Mouse (Mus musculus): ENCODE results near the gene Pde4c. TPM values are rescaled to one million over a fixed set of nuclear protein-coding genes. Genes with fewer than 3 reads are reported as not detected.

Gene Pde4c
- polyA plus RNA-seq, 2 experiments, result 0.38 TPM; not detected in 1

DNA sequence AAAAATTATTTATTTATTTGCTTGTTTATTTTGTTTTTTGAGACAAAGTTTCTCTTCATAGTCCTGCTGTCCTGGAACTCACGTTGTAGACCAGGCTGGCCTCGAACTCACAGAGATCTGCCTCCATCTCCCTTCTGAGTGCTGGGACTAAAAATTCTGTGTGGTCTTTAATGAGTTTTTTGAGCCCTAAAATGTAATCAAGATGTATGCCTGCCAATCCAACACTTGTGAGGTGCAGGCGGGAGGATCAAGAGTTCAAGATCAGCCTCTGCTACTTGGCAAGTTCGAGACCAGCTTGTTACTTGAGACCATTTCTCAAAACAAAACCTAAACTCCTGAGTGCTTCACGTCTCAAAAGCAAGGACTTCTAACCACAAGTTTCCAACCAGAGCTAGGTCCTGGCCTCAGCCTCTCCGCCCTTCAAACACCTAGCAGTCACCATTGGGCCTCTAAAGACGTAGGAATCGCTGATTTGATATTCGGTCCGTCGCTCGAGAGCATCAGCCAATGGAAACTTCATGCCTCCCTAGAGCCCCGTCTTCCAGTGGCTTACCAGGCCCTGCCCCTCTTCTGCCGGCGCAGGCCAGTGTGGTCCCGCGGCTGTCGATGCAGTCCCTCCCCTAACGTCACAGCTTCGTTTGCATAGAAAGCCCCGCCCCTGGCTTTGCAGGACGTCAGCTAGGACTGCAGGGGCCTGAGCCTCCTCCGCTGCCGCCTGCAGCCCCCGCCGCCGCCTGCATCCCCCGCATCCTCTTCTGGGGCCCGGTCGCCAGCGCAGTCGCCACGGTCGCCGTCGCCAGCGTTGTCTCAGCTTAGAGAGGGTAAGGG lies 30.7 kb downstream of the Pde4c start, which contains the start of gene Rab3a:
Rab3a (plus strand) TSS at position 637 of the 828 bp plus-strand sequence.
- Histone ChIP-seq H3K27ac (replicated peaks; ENCODE audit: low read depth, low read length) (peak within 1 kb of the TSS; percentile 72), H3K9ac (ENCODE audit: low read depth, low read length, severe bottlenecking) (peak within 1 kb of the TSS; percentile 81), H3K9me3 (ENCODE audit: control insufficient read depth, low read length) (no peaks in the 10 kb centered on the region), H3K4me1 (ENCODE audit: control insufficient read depth, insufficient read depth, low read length) (peaks cover 18% of the 10 kb centered on the region), H3K27me3 (ENCODE audit: control insufficient read depth, insufficient read depth, low read length) (no peaks in the 10 kb centered on the region), H3K36me3 (ENCODE audit: control insufficient read depth, insufficient read depth, low read length) (peaks cover 23% of the 10 kb centered on the region), H3K4me2 (replicated peaks; ENCODE audit: low read depth, low read length, severe bottlenecking) (peak within 1 kb of the TSS; percentile 96), H3K4me3 (replicated peaks; ENCODE audit: low read length) (peak within 1 kb of the TSS; percentile 77)
- WGBS, result 7% methylated on average over 37 of the region's 37 CpGs
- no peak for TF ChIP-seq POLR2A (IDR thresholded peaks at IDR 0.05; ENCODE audit: borderline replicate concordance, extremely low read depth, insufficient read depth, insufficient read length)
- DNase-seq (ENCODE audit: low spot score) (peak; percentile 100), ATAC-seq (ENCODE audit: low FRiP score, low read depth) (peak; percentile 98)

DNA sequence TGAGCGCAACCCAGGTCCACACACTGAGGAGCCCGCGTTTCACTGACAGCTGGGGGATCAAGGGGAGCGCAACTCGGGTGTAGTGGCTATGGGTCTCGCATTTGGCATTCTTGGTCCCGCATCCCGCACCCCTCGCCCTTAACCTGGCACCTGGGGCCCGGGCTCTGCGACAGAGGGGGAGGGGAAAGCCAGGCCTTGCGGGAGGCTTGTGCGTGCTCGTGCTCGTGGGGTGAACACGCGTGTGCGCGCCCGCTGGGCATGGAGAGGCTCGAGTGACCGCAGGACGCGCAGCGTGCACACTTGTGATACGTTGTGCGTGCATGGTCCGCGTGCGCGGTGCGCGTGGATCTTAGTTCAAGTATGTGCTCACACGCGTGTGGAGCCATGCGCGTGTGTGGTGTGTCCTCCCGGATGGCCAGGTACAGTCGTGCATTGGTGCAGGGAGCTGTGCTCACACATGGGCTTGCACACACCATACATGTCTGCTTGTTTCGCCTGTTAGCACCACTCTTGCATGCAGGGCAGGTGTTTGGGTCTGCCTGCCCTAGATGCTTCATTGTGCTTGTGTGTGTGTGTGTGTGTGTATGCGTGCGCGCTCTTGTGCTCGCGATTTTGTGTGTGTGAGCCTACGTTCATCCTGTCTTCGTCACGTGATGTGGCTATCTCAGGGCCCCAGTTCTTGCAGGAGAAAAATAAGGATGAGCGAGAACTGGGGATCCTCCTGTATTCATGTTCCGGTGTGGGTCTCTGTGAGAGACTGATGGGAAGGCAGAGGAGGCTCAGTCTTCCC lies 31.5 kb downstream of the Pde4c start:
- peaks cover 23% of the 10 kb centered on the region for H3K36me3 ChIP-seq (ENCODE audit: control insufficient read depth, insufficient read depth, low read length)
- peak overlapping the region; percentile 81 for H3K9ac ChIP-seq (ENCODE audit: low read depth, low read length, severe bottlenecking)
- H3K4me1 ChIP-seq (ENCODE audit: control insufficient read depth, insufficient read depth, low read length), result peaks cover 21% of the 10 kb centered on the region
- peak overlapping the region; percentile 96 for H3K4me2 ChIP-seq (replicated peaks; ENCODE audit: low read depth, low read length, severe bottlenecking)
- H3K4me3 ChIP-seq (replicated peaks; ENCODE audit: low read length), result peak overlapping the region; percentile 77
- H3K9me3 ChIP-seq (ENCODE audit: control insufficient read depth, low read length), result no peaks in the 10 kb centered on the region
- H3K27me3 ChIP-seq (ENCODE audit: control insufficient read depth, insufficient read depth, low read length), result no peaks in the 10 kb centered on the region
- 12% methylated on average over 50 of the region's 50 CpGs for WGBS
- DNase-seq (ENCODE audit: low spot score) (no peak), ATAC-seq (ENCODE audit: low FRiP score, low read depth) (peak; percentile 23)
- H3K27ac ChIP-seq (replicated peaks; ENCODE audit: low read depth, low read length), result peak overlapping the region; percentile 68
- TF ChIP-seq POLR2A (IDR thresholded peaks at IDR 0.05; ENCODE audit: borderline replicate concordance, extremely low read depth, insufficient read depth, insufficient read length), result no peak

DNA sequence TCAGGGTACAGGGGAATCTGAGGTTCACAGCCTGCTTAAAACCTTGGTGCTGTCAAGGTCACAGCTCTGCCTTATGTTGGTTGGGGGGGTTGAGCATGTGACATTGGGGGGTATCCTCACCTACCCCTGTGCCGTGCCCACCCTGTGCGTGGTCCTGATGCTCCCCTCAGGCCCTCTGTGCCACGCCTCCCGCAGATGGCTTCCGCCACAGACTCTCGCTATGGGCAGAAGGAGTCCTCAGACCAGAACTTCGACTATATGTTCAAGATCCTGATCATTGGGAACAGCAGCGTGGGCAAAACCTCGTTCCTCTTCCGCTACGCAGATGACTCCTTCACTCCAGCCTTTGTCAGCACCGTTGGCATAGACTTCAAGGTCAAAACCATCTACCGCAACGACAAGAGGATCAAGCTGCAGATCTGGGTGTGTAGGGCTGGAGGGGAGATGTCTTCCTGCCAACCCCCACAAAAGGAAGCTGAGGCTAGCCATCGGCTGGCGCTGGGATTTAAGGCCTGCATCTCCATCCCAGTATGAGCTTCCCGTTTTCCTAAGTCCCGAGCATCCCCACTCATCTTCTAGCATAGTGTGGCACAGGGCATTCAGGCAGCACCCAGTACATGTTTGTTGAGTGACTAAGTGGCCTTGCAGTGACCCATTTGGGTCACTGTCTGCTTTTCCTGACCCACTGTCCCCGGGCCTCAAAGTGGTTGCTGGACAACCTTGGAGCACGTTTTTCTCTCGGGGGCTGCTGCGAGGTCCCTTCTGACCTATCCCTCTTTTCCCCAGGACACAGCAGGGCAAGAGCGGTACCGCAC lies 32.3 kb downstream of the Pde4c start:
- DNase-seq (ENCODE audit: low spot score) (no peak), ATAC-seq (ENCODE audit: low FRiP score, low read depth) (no peak)
- 84% methylated on average over 24 of the region's 24 CpGs for WGBS
- H3K4me1 ChIP-seq (ENCODE audit: control insufficient read depth, insufficient read depth, low read length), result peaks cover 24% of the 10 kb centered on the region
- no peaks in the 10 kb centered on the region for H3K27me3 ChIP-seq (ENCODE audit: control insufficient read depth, insufficient read depth, low read length)
- no peak for TF ChIP-seq POLR2A (IDR thresholded peaks at IDR 0.05; ENCODE audit: borderline replicate concordance, extremely low read depth, insufficient read depth, insufficient read length)
- H3K27ac ChIP-seq (replicated peaks; ENCODE audit: low read depth, low read length), result no peak overlapping the region
- H3K36me3 ChIP-seq (ENCODE audit: control insufficient read depth, insufficient read depth, low read length), result peaks cover 23% of the 10 kb centered on the region
- peak overlapping the region; percentile 96 for H3K4me2 ChIP-seq (replicated peaks; ENCODE audit: low read depth, low read length, severe bottlenecking)
- H3K9ac ChIP-seq (ENCODE audit: low read depth, low read length, severe bottlenecking), result peak overlapping the region; percentile 81; the same call in 1 of the 2 replicates
- no peaks in the 10 kb centered on the region for H3K9me3 ChIP-seq (ENCODE audit: control insufficient read depth, low read length)
- peak overlapping the region; percentile 77 for H3K4me3 ChIP-seq (replicated peaks; ENCODE audit: low read length)

GRCm38 (mm10) chr8:70756476-70757040 lies 33.0 kb downstream of the Pde4c start:
- Histone ChIP-seq H3K4me1 (ENCODE audit: control insufficient read depth, insufficient read depth, low read length) (peaks cover 24% of the 10 kb centered on the region), H3K4me3 (replicated peaks; ENCODE audit: low read length) (no peak overlapping the region), H3K4me2 (replicated peaks; ENCODE audit: low read depth, low read length, severe bottlenecking) (no peak overlapping the region), H3K27me3 (ENCODE audit: control insufficient read depth, insufficient read depth, low read length) (no peaks in the 10 kb centered on the region), H3K27ac (replicated peaks; ENCODE audit: low read depth, low read length) (no peak overlapping the region), H3K36me3 (ENCODE audit: control insufficient read depth, insufficient read depth, low read length) (peaks cover 23% of the 10 kb centered on the region), H3K9me3 (ENCODE audit: control insufficient read depth, low read length) (no peaks in the 10 kb centered on the region), H3K9ac (ENCODE audit: low read depth, low read length, severe bottlenecking) (no peak overlapping the region)
- no peak for ATAC-seq (ENCODE audit: low FRiP score, low read depth)
- no peak for TF ChIP-seq POLR2A (IDR thresholded peaks at IDR 0.05; ENCODE audit: borderline replicate concordance, extremely low read depth, insufficient read depth, insufficient read length)
- no peak for DNase-seq (ENCODE audit: low spot score)
- 91% methylated on average over 6 of the region's 6 CpGs for WGBS

Data from limb, embryonic 14.5 days (tissue).